Mouse (Mus musculus) cerebellum, adult (tissue): Measurements from ENCODE around the gene Jak1.

Source experiments
- ATAC-seq: cut with Nextera tagmentation; 2 replicates; pipeline ENCODE4 v1.9.2; 2017; ENCODE audit warnings: mild to moderate bottlenecking, moderate library complexity, mixed read lengths; ENCODE audit not compliant: insufficient number of reproducible peaks, low FRiP score, low TSS enrichment

The Jak1 gene

DNA sequence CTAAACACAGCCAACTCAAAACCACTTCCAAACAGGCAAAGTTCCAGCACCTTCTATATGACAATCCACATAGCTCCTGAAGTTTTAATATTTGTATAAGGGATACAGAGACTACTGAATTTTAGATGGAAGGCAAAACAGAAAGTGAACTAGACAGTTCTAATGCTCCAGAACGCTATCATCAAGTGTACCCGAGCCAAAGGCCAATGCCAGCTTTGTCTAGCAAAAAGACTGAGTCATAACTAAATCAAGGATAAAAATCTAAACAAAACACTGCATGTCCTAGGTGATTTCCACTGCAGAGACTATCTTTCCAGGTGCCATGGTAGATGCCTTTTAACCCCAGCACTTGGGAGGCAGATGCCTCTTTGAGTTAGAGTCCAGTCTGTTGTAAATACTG is 68.7 kb downstream of the Jak1 start:
- ATAC-seq, result no peak

DNA sequence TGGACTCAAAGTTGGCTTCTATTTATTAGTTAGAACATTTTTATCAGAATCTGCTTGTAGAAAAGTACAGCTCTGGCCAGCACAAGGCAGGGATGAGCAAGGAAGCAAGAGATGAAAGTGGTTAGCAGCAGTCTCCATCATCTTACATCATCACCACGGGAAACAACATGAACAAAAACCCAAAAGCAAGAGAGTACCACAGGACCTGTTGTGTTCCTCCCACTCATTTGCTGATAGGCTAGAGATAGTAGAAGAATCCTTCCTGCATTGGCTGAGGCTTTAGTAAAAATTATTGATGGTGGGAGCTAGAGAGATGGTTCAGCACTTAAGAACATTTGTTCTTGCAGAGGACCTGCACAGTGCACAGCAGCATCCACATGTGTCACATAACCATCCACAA is 70.9 kb downstream of the Jak1 start:
- no peak for ATAC-seq

DNA sequence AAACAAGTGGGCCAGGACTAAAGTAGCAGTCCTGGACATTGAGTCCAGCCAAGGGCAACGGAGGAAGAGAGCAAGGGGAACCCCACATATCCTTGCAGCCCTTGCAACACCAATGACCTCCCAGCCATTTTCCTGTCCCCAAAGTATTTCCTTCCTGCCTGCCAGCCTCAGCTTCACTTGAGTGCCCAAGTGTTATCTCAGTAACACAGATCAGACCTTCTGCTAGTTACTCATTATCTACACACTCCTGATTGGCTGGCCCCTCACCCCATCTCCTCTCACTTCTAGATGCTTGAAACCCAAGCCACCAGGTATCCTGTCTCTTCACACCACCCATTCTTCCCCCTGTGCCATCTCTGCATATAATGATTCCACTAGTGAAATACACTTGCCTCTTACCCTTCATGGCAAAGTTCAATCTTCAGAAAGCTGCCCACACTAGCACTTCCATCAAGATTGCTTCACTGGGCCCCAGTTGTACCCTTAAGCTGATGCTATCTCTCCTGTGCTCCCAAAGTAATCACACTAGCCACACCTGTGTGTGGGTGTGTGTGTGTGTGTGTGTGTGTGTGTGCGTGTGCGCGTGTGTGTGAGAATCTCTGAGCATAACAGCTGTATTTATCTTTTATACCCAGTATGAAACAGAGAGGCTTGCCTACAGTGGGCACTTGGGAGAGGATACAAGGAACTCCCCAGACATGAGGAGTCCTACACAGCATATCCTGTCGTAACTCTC is 72.7 kb downstream of the Jak1 start:
- no peak for ATAC-seq

DNA sequence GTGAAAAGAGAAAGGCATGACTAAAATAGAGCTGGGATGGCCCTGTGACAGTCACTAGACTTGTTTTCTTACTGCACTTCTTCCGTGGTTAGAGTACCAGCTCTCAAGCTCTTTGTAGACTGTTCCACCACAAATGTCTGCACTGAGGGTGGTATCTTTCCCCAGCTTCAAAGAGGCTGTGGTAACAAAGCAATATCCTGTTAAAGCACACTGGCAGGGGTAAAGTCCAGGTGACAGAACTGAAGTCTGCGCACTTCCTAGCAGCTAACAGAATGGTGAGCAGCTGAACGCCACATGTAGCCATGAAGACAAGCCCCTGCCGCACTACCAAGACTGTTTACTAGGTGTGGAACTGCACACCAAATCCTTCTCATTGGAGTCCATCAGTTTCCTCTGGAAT is 77.7 kb downstream of the Jak1 start:
- ATAC-seq, result no peak

DNA sequence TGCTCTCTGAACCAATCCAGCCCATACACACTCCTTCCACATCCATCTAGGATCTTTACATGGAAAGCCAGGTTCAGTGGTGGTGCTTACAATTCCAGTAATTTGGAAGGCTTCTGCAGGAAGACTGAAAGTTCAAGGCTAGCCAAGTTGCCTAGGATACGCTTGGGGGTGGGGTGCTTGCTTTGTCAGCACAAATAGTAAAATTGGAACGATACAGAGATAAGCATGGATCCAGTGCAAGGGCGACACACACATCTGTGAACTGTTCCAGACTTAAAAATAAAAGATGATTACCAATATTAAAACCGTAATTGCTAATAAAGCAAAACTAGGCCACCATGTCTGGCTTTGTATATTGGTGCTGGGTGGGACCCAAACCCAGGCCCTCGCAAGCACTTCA is 78.5 kb downstream of the Jak1 start:
- no peak for ATAC-seq

DNA sequence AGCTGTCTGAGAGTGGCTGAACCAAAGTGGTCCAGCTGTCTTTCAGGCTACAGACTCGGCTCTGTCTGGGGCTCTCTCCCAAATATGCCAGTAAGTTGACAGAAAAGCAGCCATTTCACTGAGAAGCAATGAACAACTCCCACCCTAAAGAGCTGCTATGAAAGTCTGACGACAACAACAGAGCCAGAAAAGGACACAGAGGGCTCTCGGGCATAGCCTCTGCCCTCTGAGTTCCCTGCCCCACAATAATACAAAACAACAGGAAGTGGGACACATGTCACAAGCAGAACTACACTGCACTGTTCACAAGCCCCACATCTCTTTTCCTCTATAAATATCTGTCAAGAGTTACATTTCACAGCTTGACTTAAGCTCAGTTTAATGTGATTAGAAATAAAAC is 79.9 kb downstream of the Jak1 start:
- ATAC-seq, result no peak

DNA sequence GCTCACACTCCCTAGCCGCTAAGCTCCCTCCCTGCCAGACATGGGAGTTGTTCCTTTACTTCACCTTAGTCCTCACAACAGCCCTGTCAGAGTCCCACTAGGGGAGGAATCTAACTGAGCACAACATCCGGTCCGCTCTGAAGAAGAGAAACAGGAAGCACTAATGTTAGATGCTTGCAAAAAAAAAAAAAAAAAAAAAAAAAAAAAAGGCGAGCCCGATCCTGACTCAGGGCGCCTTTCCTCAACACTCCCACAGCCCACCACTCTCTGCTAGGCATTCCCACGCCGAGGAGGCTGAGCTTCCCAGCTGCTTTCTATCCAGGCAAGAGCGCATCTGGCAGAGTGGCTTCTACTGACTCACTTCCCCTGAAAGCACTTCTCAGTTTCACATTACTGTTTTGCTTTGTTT is 82.5 kb downstream of the Jak1 start:
- ATAC-seq, result no peak

DNA sequence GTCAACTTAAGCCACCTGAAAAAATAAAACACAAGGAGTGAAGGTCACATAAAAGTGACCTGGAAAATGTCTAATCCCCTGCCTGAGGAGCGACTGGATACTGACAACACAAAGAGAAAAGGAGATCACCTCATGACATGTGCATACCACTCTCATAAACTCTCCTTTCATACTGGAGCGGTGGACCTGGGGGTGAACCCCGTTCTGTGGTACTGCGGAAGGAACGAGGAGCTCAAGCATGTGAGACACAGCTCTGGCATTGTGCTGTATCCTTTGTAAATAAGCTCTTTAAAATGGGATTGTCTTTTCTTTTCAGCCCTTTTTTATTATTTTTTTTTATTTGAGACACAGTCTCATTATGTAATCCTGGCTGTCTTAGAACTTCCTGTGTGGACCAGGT is 84.4 kb downstream of the Jak1 start:
- no peak for ATAC-seq

DNA sequence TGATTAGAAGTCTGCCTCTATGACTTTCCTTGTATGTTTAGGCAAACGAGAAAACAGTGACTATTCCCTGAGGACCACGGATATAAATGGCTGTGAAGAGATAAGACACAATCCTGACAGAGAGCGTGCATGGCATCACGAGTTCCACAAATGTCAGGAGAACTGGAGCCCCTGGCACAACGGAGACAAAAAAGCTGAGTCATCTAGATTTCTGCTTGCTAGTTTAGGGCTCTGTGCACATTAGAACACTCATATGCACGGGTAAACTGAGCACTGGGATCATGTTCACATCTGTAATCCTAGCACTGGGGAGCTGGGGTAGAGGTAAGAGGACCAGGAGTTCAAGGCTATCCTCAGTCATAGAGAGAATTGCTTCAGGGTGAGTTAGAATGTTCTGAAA is 85.2 kb downstream of the Jak1 start:
- no peak for ATAC-seq

DNA sequence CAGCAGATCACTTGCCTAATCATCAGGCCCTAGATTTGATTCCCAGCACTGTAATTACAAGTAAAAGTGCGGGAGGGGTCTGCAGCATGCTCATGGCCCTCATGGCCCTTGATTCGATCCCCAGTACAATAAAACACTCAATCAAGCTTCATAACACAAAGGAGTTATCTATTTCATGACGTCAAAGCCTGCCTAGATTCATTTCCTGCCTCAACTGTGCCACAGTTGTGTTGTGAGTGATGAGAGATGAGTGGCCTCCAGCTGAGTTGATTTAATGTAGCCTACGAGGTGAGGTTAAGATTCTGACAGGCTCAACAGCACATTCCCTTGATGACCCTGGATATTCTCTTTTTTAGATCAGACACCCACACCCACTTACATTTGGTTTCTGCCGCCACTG is 86.0 kb downstream of the Jak1 start:
- no peak for ATAC-seq

DNA sequence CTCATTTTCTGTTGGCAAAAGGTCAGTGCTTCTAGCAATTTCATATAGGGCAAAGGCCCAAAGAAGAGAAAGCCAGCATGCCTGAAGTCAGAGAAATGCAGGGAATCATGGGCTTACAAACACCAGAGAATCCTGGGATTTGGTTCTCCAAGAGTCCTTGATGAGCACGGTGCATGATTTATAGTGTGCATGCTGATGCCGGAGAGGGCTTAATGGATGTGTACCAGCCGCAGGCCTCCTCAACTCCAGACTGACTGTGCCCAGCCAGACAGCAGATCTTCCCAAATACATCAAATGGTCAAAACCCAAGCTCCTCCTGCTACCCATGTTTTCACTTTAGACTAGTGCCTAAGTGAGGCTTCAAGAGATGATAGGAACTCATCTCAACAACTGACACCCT is 87.3 kb downstream of the Jak1 start:
- no peak for ATAC-seq

DNA sequence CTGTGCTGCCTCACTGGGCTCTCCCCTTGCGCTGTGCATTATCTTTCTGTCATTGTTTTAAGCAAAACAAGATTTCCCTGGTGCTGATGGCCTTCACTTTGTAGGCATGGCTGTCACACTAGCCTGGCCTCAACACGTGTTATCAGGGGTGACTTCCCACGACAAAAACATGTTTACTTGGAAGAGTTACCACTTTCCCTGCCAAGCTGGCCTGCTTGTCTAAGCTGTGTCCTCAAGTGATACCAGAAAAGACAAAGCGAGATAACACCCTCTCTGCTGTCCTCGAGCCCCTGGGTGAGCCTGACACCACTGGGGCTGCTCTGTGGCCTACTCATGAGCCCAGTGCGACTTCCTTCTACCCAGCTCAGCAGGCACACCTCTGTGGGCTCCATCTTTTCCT is 89.0 kb downstream of the Jak1 start:
- no peak for ATAC-seq

DNA sequence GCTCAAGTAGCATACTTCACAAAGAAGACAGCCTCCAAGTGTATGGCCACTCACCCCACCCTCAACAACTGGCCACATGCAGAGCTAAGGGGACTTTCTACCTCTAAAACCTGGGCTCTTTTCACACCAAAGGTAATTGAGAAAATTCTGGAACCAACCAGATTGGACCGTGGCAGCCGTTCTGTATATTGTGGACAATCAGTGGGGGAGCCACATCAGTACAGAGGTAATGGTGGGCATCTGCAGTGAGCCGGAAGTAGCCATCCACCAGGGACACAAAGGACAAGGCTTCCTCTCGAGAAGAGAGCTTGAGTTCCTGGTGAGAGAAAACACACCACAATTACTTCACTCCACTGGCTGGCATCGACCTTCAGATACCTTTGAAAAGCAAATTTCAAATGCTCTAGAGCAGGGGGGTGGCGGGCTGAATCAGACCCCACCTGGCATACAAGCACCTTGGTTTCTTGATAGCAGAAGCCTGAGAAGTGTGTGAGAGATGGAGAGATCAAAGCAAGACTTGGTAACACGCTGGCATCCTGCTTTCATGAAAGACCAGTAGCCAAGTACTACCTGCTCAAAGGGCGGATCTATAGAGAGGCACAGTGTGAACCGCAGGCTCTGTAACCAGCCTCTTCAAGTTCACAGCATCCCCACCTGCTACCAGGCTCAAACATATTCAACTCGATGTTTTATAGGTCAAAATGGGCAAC is 90.0 kb downstream of the Jak1 start:
- no peak for ATAC-seq

DNA sequence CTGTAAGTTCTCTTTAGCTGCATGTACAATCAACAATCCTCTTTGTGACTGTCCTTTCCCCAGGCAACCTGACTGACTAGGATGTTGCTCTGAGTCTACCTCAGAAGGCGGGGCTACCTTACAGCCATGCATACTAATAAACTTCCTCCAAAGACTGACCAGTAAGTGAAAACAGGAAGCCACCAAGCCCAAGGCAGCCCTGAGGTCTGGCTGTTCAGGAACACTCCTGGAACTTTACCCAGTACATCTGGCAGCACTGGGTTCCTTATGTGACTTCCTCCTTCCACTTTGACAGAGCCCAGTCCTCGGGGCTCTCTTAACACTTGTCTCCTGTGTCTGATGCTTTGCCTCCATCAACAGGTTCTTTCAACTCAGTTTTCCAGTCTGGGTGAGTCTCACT is 92.3 kb downstream of the Jak1 start:
- no peak for ATAC-seq

DNA sequence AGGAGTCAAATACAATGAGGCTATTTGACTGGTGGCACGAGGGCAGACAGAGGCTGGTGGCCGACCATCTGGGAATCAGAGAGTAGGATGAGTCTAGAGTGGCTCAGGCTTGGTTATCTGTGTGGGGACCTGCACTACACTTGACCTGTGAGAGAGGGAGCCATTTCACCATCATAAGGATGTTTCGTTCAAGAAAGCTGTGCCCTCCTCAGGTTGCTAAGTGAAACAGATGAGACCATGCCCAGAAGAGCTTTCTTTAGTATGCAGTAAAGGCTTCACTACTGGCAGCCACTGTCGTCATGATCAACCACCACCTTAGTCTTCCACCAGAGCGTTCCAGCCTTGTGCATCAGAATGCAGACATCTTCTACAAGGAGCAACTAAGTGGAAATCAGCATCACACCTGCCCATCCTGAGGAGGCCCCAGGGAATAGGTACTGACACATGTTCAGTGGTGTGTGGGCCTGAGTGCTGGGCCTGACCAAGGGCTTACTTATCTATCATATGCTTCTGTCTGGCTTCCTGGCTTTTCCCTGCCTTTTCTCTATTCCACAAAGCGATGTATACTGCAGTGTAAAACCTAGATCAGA is 96.8 kb downstream of the Jak1 start:
- peak; percentile 68 for ATAC-seq

DNA sequence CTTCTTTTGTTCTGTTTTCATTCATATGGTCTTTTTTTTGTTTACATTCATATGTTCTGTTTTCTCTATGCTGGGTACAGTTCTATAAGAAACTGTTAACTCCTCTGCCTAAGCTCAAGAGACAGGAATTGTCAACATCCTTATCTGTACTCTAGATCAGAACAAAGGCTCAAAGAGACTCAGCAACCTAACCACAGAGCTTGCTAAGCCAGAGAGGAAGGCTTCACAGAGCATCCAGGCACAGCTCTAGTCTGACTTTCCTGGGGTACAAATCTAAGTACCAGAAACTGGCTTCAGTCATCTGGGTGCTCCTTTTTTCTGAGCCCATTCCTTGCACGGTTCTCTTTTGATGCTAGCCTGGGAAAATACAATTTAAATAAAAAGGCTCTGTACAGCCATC is 97.3 kb downstream of the Jak1 start:
- no peak for ATAC-seq

DNA sequence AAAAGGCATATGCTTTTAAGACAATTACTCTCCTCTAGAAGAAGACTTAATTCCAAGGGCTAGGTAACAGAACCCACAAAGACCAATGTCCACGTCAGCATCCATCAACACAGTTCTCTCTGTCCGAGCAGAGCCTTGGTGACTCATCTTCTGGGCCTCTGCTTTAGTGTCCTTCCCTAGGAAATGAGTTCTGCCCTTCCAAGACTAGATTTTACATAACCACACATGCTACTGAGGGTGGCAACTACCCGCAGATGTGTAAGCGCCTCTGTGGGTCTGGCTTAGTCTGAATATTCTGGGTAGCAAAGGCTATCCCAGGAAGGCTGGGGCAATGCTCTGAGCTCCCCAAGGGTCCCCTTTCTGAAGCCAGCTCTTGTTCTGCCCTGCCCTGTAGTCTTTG is 99.3 kb downstream of the Jak1 start:
- no peak for ATAC-seq

DNA sequence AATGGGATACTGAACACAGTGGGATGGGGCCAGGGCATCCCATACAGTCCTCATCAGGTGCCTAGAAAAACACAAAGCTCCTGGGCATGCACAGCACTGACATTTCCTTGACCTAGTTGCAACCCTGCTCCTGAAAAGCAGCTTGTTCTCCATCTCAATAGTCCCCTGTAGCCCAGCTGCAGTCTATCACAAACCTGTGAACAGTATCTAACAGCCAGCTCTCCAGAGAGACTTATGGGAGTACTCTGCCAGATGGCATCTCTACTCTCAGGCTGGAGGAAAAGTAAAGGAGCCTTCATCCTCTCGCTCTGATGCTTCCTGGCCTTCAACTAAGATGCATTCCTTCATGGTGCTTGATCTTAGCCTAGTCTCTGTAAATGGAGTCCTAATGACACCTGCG is 100.4 kb downstream of the Jak1 start:
- ATAC-seq, result no peak

DNA sequence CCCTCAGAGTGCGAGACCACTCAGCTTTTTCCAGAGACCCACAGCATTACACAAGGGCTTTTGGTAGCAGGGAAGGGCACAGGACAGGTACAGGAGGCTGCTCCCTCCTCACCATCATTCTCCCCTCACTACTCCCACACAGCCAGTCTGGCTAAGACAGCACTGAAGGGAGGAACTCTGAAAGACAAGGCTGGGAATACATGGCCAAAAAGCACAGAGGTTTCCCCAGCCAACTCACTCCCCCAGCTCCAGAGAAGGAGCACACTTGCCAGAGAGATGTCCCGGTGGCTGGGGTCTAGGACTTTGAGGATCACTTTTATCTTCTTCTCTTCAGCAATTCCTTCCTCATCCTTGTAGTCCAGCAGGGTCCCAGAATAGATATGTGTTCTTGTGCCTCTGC is 100.9 kb downstream of the Jak1 start:
- no peak for ATAC-seq

DNA sequence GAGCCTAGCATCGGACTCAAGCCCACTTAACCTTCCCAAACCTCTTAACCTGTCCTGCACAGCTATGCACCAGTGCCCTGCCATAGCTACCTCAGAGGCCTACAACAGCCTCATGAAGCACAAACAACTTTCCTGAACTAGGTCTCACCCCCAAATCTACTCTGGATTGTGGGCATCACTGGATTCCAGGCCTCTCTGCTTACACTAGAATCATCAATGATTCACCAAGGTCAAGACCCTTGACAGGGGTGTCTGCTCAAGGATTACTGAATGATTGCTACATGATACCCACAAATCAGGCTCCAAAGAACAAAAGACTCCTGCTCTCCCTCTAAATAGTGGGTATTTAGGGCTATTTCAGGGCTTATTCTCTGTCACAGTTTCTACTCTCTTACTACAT is 104.3 kb downstream of the Jak1 start:
- ATAC-seq, result no peak

DNA sequence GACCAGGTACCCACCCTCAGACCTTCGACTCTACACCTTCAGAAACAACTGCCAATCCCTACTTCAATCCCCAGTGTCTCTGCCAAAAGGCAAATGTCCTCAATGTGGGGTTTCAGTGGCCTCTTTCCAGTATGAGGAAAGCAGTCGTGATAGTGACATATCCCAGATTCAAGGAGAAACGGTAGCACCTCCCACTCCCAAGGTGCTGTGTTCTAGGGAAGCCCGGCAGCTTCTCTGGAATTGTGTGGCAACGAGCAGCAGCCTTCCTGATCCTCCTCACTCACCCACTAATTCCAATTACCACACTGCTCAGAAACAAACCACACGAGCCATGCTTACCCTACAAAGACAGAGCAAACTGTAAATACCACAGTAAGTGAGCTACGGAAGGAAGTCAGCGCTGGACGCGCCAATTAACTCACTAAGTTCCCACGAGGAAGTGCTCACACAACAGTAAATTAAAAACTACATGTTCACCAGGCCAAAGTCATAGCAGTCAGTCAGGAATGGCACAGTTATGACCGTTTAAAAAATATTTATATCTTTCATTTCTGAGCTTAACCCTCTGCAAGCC is 105.8 kb downstream of the Jak1 start:
- no peak for ATAC-seq

DNA sequence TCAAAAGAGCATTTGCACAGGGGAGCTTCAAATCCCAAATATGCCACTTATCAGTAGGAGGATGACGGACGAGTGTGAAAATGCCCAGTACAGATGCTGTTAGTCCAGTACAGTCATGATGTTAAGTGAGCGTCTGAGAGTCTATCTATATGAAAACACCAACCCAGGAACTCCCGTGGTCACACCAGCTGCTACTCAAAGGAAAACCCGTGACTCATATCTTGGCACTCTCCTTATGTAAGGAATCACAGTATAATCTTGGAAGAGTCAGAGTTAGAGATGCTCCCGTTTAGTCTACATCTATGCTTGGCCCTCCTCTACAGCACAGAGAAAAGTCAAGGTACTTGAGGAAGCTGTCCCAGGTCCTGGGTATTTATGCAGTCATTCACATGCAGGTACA is 106.8 kb downstream of the Jak1 start:
- no peak for ATAC-seq
